Mouse (Mus musculus): ENCODE data around the gene Stat6.

- TF ChIP-seq POLR2A (IDR thresholded peaks at IDR 0.05; ENCODE audit: extremely low read depth, insufficient read depth, low read length) (no peak), CTCF (IDR thresholded peaks at IDR 0.05; ENCODE audit: low read depth, low read length) (no peak)
Measured at GRCm38 (mm10) chr10:127609415-127610065, 33.2 kb upstream of the Stat6 start.
